Mouse (Mus musculus): ENCODE data around the gene Ppm1j.

- TF ChIP-seq CTCF (IDR thresholded peaks at IDR 0.05; ENCODE audit: extremely low read depth, insufficient read length, insufficient replicate concordance, low read depth, low read length) (no peak), POLR2A (IDR thresholded peaks at IDR 0.05; ENCODE audit: low read depth, low read length) (no peak)
Measured at GRCm38 (mm10) chr3:104815346-104815745, 34.5 kb downstream of the Ppm1j start.
